Mouse (Mus musculus) small intestine, adult 2 months (tissue): Measurements from ENCODE around the gene Epb41l4b.

Experiments used
- CTCF ChIP-seq: fragments of 200-500 bp; IDR thresholded peaks from 2 replicates; pipeline ENCODE4 v1.5.1; 2012; ENCODE audit warnings: low read depth, mild to moderate bottlenecking, control low read depth, inconsistent platforms, low read length, moderate library complexity, mixed read lengths; ENCODE audit not compliant: insufficient replicate concordance, insufficient read length; ENCODE audit errors: extremely low read depth
- POLR2A ChIP-seq: fragments of 200-500 bp; IDR thresholded peaks from 2 replicates; pipeline ENCODE4 v1.6.1; 2012; ENCODE audit warnings: low read depth, mild to moderate bottlenecking, control low read depth, inconsistent platforms, low read length, moderate library complexity

DNA sequence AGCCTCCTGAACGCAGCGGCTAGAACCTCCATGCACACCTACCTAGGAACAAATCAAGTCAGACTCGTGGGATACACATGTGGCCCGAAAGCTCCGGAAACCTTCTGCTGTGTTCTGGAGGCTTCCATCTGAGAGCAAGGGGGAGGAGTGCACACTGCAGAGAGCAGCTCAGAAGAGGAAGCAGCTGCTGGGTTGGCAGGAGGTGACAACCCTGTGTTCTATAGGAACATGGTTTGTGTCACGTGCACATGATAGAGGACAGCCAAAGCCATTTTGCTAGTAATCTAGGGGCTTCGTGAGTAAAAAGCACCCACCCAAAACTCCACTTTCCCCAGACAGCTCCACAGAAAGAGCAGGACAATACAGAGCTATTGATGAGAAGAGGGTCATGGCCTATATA is 149.9 kb downstream of the Epb41l4b start:
- TF ChIP-seq CTCF (no peak), POLR2A (no peak)
